Mouse (Mus musculus) bone marrow macrophage, adult 2 months (primary cell): ENCODE data around the gene Cryab. TPM values are rescaled to one million over a fixed set of nuclear protein-coding genes. Genes with fewer than 3 reads are reported as not detected.

Source experiments
- H3K27ac ChIP-seq: 2 replicates; pipeline ENCODE4 v1.5.1; 2012; ENCODE audit warnings: low read depth, low read length; ENCODE audit not compliant: insufficient read depth
- H3K4me1 ChIP-seq: 2 replicates; pipeline ENCODE4 v1.6.1; 2012; ENCODE audit warnings: low read length; ENCODE audit not compliant: control insufficient read depth, insufficient read depth
- H3K4me3 ChIP-seq: 2 replicates; pipeline ENCODE4 v1.5.1; 2012; ENCODE audit warnings: mild to moderate bottlenecking, low read length, moderate library complexity; ENCODE audit not compliant: insufficient read depth
- CTCF ChIP-seq: IDR thresholded peaks from 2 replicates; pipeline ENCODE4 v1.5.1; 2012; ENCODE audit warnings: low read depth, mild to moderate bottlenecking, low read length, moderate library complexity
- POLR2A ChIP-seq: IDR thresholded peaks from 2 replicates; pipeline ENCODE4 v1.6.1; 2012; ENCODE audit warnings: mild to moderate bottlenecking, low read depth, low read length, borderline replicate concordance
- polyA plus RNA-seq: library from polyadenylated mRNA; stranded (reverse); fragments of >200 nt; gene quantifications from 2 replicates; pipeline ENCODE4 v1.2.4, GENCODE M21; 2012; ENCODE audit not compliant: missing spikeins, insufficient read depth, insufficient read length

The Cryab gene
- polyA plus RNA-seq, 1 experiment, result 3.0 TPM

DNA sequence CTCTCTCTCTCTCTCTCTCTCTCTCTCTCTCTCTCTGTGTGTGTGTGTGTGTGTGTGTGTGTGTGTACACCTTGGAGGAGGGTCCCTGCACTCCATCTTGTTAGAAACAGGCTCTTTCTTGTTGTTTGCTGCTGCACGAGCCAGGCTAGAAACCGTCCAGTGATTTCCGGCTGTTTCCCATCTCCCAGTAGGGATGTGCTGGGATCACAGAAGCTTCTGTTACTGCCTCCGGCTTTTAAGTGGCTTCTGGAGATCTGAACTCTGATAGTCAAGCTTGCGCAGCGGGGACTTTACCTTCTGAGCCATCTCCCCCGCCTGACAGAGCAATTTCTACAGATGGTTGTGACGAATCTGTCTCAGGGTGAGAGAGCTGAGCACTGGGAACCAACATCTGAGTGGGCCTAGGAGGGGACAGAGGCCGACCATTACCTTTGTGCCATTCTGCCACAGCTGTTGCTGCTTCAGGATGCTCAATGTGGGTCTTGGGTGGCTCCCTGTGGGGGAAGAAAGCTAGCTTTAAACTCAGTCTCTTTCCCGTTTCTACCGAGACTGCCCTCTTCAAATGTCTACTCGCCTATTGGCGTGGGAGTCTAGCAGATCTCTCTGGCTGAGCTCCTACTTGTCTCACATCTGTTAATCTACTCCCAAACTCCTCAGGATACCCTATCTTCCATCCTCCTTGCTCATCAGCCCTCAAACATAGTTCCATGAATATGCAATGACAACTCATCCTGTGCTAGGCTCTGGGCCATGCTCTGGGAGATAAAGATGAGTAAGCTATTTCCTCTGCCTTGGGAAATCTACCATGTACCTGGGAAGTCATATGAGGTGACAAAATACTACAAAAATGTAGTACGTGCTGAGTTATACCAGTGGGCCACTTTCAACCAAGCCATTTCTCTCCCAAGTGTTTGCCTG is 10.0 kb upstream of the Cryab start:
- no peak for TF ChIP-seq CTCF
- no peak for TF ChIP-seq POLR2A
- H3K4me1 ChIP-seq, result 0 out of 2 replicates have a peak, but pooled peaks cover 5% of the 10 kb centered on the region
- no peak overlapping the region for H3K27ac ChIP-seq
- no peak overlapping the region for H3K4me3 ChIP-seq

DNA sequence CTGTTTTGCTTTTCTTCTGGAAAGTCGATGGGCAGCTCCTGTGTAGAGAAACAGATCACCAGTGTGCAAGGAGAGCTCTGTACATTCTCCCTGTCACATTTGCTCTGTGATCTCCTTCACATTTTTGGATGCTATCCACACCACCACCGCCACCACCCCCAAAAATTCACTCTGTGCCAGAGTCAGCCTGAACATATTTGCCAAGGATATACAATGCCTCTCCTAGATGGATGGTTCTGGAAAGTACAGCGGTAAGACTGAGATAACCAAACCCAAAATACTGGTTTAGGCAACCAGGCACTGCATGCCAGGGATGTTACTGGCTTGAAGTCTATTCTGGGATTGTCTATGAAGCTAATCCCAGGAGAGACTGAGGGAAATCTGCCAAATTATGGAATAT is 8.9 kb upstream of the Cryab start:
- Histone ChIP-seq H3K4me1 (0 out of 2 replicates have a peak, but pooled peaks cover 5% of the 10 kb centered on the region), H3K4me3 (no peak overlapping the region), H3K27ac (no peak overlapping the region)
- TF ChIP-seq CTCF (no peak), POLR2A (no peak)

DNA sequence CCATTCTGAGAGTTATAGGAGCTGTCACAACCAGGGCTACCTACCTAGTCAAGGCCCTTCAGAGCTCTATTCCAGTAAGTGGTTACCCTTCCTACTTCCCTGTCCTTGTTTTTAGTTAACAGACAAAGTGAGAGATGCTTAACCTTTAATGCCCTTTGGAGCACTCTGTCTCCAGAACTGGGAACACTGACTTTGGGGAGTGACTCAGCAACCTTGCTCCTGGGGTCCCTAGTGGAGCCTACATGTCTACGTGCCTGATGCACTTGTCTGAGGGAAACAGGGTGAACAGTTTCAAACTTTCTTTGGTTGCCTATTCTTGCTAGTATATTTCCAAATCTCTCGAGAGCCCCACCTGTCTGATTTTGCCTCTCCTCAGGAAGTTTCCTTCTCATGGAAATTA is 8.4 kb upstream of the Cryab start:
- no peak overlapping the region for H3K27ac ChIP-seq
- no peak overlapping the region for H3K4me3 ChIP-seq
- H3K4me1 ChIP-seq, result 0 out of 2 replicates have a peak, but pooled peaks cover 5% of the 10 kb centered on the region
- TF ChIP-seq CTCF (no peak), POLR2A (no peak)

DNA sequence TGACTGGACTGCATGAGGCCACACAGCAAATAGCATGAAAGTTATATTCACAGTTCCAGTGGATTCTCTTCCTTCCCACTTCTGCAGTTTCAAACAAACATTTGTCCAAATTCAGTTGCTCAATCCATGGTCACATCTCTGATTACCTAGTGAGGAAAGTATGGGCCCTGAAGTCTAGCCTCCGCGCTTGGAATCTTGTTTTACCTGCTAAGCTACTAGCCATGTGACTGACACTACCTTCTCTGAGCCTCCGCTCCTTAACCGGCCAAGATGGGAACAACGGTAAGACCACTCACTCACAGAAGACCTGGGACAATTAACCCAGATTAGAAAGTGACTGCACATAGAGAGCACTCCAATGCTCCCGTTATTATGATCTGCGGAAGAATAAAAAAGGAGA is 5.3 kb upstream of the Cryab start:
- Histone ChIP-seq H3K27ac (no peak overlapping the region), H3K4me3 (no peak overlapping the region), H3K4me1 (no peaks in the 10 kb centered on the region)
- TF ChIP-seq POLR2A (no peak), CTCF (no peak)

DNA sequence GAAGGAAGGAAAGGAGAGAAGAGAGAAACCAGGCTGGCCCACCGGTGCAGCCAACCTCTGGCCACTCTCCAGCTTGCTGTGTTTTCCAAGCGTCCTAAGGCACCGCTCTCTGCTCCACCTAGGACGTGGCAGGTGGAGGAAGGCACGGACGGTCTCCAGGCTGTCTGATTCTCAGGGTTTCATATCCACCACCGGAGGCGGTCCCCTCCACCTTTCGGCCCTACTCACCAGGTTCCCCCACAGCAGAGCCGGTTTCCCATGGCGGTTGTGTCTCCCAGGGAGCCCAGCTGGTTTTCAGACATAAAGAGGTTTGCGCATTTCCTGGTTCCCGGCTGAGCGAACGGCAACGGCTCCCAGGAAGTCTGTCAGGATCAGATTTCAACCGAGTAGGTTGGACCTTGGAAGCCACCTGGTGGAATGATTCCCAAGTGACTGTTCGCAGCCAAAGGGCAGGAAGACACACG is 4.9 kb upstream of the Cryab start, which contains the start of gene 2310030G06Rik:
2310030G06Rik (minus strand) TSS at position 323 of the 464 bp plus-strand sequence.
- no peak within 1 kb of the TSS for H3K27ac ChIP-seq
- TF ChIP-seq POLR2A (no peak), CTCF (no peak)
- H3K4me1 ChIP-seq, result no peaks in the 10 kb centered on the region
- H3K4me3 ChIP-seq, result no peak within 1 kb of the TSS

DNA sequence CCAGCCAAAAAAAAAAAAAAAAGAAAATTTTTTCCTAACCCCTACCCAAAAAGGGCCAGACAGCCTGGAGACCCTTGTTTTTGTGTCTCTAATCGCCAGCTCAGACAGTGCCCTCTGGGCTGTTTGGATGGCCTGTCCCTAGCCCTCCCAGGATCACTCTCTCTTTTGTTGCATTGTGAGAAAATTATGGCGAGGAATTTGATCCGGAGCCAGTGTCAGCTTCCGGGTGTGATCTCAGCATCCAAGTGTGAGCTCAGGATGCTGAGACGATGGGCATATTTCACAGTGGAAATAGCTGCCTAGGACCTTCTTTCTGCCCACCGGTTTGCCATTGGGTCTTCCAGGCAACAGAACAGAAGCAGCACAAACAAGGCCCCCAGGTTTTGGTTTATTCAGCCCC is 419 bp upstream of the Cryab start:
- no peak overlapping the region for H3K27ac ChIP-seq
- H3K4me1 ChIP-seq, result no peaks in the 10 kb centered on the region
- TF ChIP-seq POLR2A (no peak), CTCF (no peak)
- no peak overlapping the region for H3K4me3 ChIP-seq

DNA sequence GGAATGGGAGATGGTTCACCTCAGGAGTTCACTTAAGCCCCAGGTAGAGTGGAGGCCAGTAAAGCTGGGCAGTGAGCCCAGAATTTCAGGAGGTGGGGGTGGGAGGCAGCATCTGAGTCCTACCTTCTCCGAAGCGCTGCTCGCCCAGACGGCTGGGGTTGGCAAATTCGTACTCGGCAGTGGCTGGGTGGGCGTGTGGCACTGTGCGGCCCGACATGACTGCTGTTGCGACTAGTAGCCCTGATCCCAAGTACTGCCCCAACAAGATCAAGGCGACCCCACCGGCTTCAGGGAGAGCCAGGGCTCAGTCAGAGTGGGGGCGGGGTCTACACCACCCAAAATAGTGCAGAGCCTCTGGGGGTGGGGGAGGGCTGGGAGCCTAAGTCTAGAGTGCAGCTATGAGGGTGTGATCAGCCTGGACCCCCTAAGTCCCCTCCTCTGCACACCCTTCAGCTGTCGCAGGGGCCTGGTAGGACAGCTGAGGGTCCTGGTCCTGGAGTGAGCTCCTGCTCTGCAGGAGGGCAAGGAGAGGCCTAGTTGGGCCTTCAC is 1.0 kb downstream of the Cryab start, which contains the start of gene Hspb2:
Hspb2 (minus strand) TSS at position 301 of the 549 bp plus-strand sequence.
- Histone ChIP-seq H3K4me3 (no peak within 1 kb of the TSS), H3K27ac (no peak within 1 kb of the TSS), H3K4me1 (no peaks in the 10 kb centered on the region)
- no peak for TF ChIP-seq CTCF
- TF ChIP-seq POLR2A, result no peak

DNA sequence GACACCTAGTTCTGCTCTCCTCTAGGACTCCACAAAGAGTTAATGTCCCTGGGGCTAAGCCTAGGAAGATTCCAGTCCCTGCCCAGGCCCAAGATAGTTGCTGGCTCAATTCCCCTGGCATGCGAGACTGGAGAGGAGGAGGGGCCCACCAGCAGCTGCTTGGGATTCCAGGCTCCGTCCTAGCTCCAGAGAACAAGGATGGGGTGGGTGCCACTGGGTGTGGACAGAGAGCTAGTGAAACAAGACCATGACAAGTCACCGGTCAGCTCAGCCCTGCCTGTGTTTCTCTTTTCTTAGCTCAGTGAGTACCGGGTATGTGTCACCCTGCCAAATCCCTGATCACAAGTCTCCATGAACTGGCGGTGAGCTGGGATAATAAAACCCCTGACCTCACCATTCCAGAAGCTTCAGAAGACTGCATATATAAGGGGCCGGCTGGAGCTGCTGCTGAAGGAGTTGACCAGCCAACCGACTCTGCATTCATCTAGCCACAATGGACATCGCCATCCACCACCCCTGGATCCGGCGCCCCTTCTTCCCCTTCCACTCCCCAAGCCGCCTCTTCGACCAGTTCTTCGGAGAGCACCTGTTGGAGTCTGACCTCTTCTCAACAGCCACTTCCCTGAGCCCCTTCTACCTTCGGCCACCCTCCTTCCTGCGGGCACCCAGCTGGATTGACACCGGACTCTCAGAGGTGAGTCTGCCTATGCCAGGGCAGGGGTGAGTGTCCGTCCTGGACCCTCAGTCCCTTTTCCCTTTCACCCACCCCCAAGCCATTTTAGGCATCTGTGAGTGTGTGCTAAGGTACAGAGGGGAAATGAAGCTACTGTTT is 1.9 kb downstream of the Cryab start:
- no peak overlapping the region for H3K27ac ChIP-seq
- H3K4me3 ChIP-seq, result no peak overlapping the region
- H3K4me1 ChIP-seq, result 0 out of 2 replicates have a peak, but pooled peaks cover 1% of the 10 kb centered on the region
- TF ChIP-seq CTCF (no peak), POLR2A (no peak)

DNA sequence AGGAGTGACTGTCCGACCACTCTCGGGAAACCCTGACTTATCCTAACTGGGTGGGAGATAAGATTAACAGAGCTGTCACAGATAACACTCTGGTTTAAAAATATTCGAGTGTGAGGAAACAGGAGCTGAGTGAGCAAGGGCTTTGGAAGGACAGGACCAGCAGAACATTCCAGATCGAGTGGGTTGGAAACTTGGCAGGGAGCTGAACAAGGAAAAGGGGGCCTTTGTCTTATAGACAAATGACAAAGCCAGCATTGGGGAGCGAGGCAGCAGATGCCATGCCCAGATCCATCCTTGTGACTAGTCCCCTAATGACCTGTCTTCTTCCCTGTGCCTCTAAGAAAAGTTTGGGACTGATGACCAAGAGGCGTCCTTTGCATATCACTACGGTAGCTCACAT is 2.8 kb downstream of the Cryab start:
- H3K27ac ChIP-seq, result no peak overlapping the region
- no peak for TF ChIP-seq CTCF
- no peak for TF ChIP-seq POLR2A

DNA sequence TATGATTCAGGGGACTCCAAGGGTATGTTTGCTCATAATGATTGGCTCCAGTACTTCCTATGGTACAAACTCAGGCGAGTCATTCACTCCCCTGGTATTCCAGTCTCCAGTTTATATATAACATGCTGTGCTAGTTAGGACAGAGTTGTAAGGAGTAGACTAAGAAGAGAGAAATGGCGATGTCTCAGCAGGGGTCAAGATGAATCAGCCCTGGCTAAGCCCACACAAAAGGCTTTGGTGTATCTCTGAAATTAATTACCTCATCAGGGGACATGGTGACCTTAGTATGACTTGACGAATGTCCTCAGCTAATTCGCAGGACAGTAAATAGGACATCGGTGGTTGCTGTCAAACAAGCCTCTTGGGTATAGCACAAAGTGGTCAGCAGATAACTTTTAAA is 5.6 kb downstream of the Cryab start:
- no peak overlapping the region for H3K27ac ChIP-seq
- peaks cover 10% of the 10 kb centered on the region for H3K4me1 ChIP-seq
- TF ChIP-seq CTCF (no peak), POLR2A (no peak)
- H3K4me3 ChIP-seq, result no peak overlapping the region

More for the DNA sequence above, 2.8 kb downstream of the Cryab start:
- Histone ChIP-seq H3K4me3 (no peak overlapping the region), H3K4me1 (0 out of 2 replicates have a peak, but pooled peaks cover 2% of the 10 kb centered on the region)
